ENCODE assay signal across 8 mouse cellular contexts in the genomic region with DNA sequence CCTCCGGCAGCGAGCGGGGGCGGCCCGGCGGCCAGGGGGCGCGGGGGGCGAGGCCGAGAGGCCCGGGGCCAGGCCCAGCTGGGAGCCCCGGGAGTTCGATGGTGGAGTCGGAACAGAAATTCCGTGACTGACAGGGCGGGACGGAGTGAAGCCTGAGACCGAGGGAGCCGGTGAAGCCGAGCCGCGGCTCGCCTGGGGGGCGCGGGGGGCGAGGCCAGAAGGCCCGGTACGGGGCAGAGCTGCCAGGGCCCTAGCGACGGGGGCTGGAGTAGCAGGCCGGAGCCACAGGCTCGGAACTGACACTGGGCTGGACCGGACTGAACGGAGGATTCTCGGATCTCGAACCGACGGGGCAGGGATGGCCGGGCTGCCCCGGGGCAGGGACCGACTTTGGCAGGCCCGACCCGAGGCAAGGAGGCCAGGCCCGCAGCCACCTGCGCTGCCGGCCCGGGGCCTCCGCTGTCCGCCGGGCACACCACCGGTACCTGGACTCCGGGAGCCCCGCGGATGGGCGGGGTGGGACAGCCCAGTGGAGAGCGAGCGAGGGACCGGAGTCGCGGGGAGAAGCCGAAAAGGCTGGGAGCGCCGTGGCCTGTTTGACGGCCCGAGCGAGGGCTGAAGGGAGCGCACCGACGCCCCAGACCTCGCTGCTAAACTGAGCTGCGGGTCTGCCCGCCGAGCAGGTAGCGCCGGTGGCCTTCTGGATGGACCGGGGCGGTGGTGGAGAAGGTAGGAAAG. TPM values are rescaled to one million over a fixed set of nuclear protein-coding genes. Genes with fewer than 3 reads are reported as not detected.
DNase-seq lines count a peak whose midpoint lies in the region; ATAC-seq and TF ChIP-seq lines count a peak whose summit lies in the region.

No protein-coding gene starts in this region.

- H3K27ac ChIP-seq in midbrain, postnatal 0 days (ENCODE audit: low read depth, low read length), result peak overlapping the region; percentile 91
- peak overlapping the region; percentile 98 for H3K27ac ChIP-seq in stomach, embryonic 14.5 days (ENCODE audit: low read length)

- peak overlapping the region; percentile 94 for H3K4me2 ChIP-seq in midbrain, postnatal 0 days (ENCODE audit: low read depth, low read length, poor library complexity, severe bottlenecking)
- peak overlapping the region; percentile 94 for H3K4me2 ChIP-seq in stomach, embryonic 14.5 days (replicated peaks; ENCODE audit: low read depth, low read length)

- H3K27me3 ChIP-seq in midbrain, postnatal 0 days (ENCODE audit: insufficient read depth, low read length), result no peaks in the 10 kb centered on the region
- H3K27me3 ChIP-seq in stomach, embryonic 14.5 days (ENCODE audit: control insufficient read depth, insufficient read depth, low read length), result no peaks in the 10 kb centered on the region

- peak; percentile 48 for DNase-seq in right cerebral cortex, adult 18-20 months
- no peak for DNase-seq in right cerebral cortex, postnatal 36 days (ENCODE audit: low spot score in 2 of 2)
- DNase-seq in embryo, embryonic 10.5 days (ENCODE audit: low spot score), result peak; percentile 77
- peak; percentile 71 to 81 for DNase-seq in gastrocnemius, postnatal 4 days (ENCODE audit: low spot score in 2 of 2)
- DNase-seq in kidney, adult 18-20 months, result peak; percentile 81
- DNase-seq in liver, result peak; percentile 76
- DNase-seq in midbrain, postnatal 0 days (ENCODE audit: low spot score), result peak; percentile 71

- peaks cover 4% of the 10 kb centered on the region for H3K36me3 ChIP-seq in midbrain, postnatal 0 days (ENCODE audit: insufficient read depth, low read length)
- peaks cover 11% of the 10 kb centered on the region for H3K36me3 ChIP-seq in stomach, embryonic 14.5 days (ENCODE audit: control insufficient read depth, insufficient read depth, low read length)

- WGBS in midbrain, postnatal 0 days, result 1% methylated on average over 64 of the region's 77 CpGs
- WGBS in stomach, embryonic 14.5 days, result under 1% methylated on average over 74 of the region's 77 CpGs

- H3K4me1 ChIP-seq in midbrain, postnatal 0 days (ENCODE audit: insufficient read depth, low read length), result peaks cover 22% of the 10 kb centered on the region
- H3K4me1 ChIP-seq in stomach, embryonic 14.5 days (ENCODE audit: control insufficient read depth, insufficient read depth, low read length), result peaks cover 21% of the 10 kb centered on the region

- no peaks in the 10 kb centered on the region for H3K9me3 ChIP-seq in midbrain, postnatal 0 days (ENCODE audit: low read length)
- no peaks in the 10 kb centered on the region for H3K9me3 ChIP-seq in stomach, embryonic 14.5 days (ENCODE audit: control insufficient read depth, low read depth, low read length)

- TF ChIP-seq CTCF in midbrain, postnatal 0 days (IDR thresholded peaks at IDR 0.05), result 0 out of 2 replicates have a peak, but pooled peaks have one; percentile 31

- peak overlapping the region; percentile 99 for H3K4me3 ChIP-seq in midbrain, postnatal 0 days (ENCODE audit: low read depth, low read length)
- peak overlapping the region; percentile 85 for H3K4me3 ChIP-seq in stomach, embryonic 14.5 days (ENCODE audit: low read depth, low read length)

- peak overlapping the region; percentile 97 for H3K9ac ChIP-seq in midbrain, postnatal 0 days (replicated peaks; ENCODE audit: low read length, poor library complexity, severe bottlenecking)
- H3K9ac ChIP-seq in stomach, embryonic 14.5 days (replicated peaks; ENCODE audit: low read depth, low read length), result peak overlapping the region; percentile 97

- ATAC-seq in midbrain, postnatal 0 days (ENCODE audit: low FRiP score), result peak; percentile 74
- peak; percentile 53 for ATAC-seq in stomach, embryonic 14.5 days (ENCODE audit: insufficient number of reproducible peaks, insufficient read depth, low FRiP score, low read depth)

RNA-seq across cellular contexts. Expression of a gene that starts 0.7 kb away (rescaled TPM):
- 10 to 100 TPM; 44.2 to 44.8 TPM for total RNA-seq in gastrocnemius, postnatal 4 days (2021)
- total RNA-seq in midbrain, postnatal 0 days (2014; rRNA removed), result 103 and 129 TPM in 2 replicates
- polyA plus RNA-seq in midbrain, postnatal 0 days (2015; fragmentation: Nextera tagmentation; extraction: Ambion mirVana), result 70.0 and 71.6 TPM in 2 replicates
- polyA plus RNA-seq in stomach, embryonic 14.5 days (2014; fragmentation: Nextera tagmentation; extraction: Ambion mirVana), result 70.9 and 73.6 TPM in 2 replicates

RNA-seq across cellular contexts. Expression of a gene that starts 0.9 kb away (rescaled TPM):
- total RNA-seq in gastrocnemius, postnatal 4 days (2021), result 100 to 1,000 TPM; 735 to 767 TPM
- 247 and 307 TPM in 2 replicates for total RNA-seq in midbrain, postnatal 0 days (2014; rRNA removed)
- polyA plus RNA-seq in midbrain, postnatal 0 days (2015; fragmentation: Nextera tagmentation; extraction: Ambion mirVana), result 429 and 468 TPM in 2 replicates
- polyA plus RNA-seq in stomach, embryonic 14.5 days (2014; fragmentation: Nextera tagmentation; extraction: Ambion mirVana), result 520 and 565 TPM in 2 replicates

RNA-seq across cellular contexts. Expression of a gene that starts 22.1 kb away (rescaled TPM):
- 10 to 100 TPM; 15.0 TPM for total RNA-seq in gastrocnemius, postnatal 4 days (2021)
- total RNA-seq in midbrain, postnatal 0 days (2014; rRNA removed), result 8.7 and 10.9 TPM in 2 replicates
- 8.7 and 8.9 TPM in 2 replicates for polyA plus RNA-seq in midbrain, postnatal 0 days (2015; fragmentation: Nextera tagmentation; extraction: Ambion mirVana)
- 22.3 and 23.4 TPM in 2 replicates for polyA plus RNA-seq in stomach, embryonic 14.5 days (2014; fragmentation: Nextera tagmentation; extraction: Ambion mirVana)

RNA-seq across cellular contexts. Expression of a gene that starts 47.7 kb away (rescaled TPM):
- 1 to 10 TPM; 5.3 to 6.6 TPM for total RNA-seq in gastrocnemius, postnatal 4 days (2021)
- 1.9 and 3.0 TPM in 2 replicates for total RNA-seq in midbrain, postnatal 0 days (2014; rRNA removed)
- 2.4 and 2.5 TPM in 2 replicates for polyA plus RNA-seq in midbrain, postnatal 0 days (2015; fragmentation: Nextera tagmentation; extraction: Ambion mirVana)
- 30.9 and 31.0 TPM in 2 replicates for polyA plus RNA-seq in stomach, embryonic 14.5 days (2014; fragmentation: Nextera tagmentation; extraction: Ambion mirVana)

RNA-seq across cellular contexts. Expression of a gene that starts 47.8 kb away (rescaled TPM):
- 10 to 100 TPM; 56.4 to 56.9 TPM for total RNA-seq in gastrocnemius, postnatal 4 days (2021)
- total RNA-seq in midbrain, postnatal 0 days (2014; rRNA removed), result 78.5 and 80.9 TPM in 2 replicates
- polyA plus RNA-seq in midbrain, postnatal 0 days (2015; fragmentation: Nextera tagmentation; extraction: Ambion mirVana), result 58.1 and 61.9 TPM in 2 replicates
- 56.5 and 61.7 TPM in 2 replicates for polyA plus RNA-seq in stomach, embryonic 14.5 days (2014; fragmentation: Nextera tagmentation; extraction: Ambion mirVana)

Comparison
In these comparisons a context has a peak if more than half of its experiments do, and no peak if none do; other contexts are left out.
1. DNase-seq: peak in right cerebral cortex, adult 18-20 months (single experiment), embryo, embryonic 10.5 days (single experiment), gastrocnemius, postnatal 4 days (2 of 2), kidney, adult 18-20 months (single experiment), liver (single experiment) and midbrain, postnatal 0 days (single experiment); none in right cerebral cortex, postnatal 36 days (0 of 2).